Mouse (Mus musculus): ENCODE measurements at regions not wholly inside any gene's neighbourhood (a gene's known extent, or its start where the extent isn't known, plus 50 kb on each side); places are given as distances from the start of the nearest gene placed in this dataset.

DNA sequence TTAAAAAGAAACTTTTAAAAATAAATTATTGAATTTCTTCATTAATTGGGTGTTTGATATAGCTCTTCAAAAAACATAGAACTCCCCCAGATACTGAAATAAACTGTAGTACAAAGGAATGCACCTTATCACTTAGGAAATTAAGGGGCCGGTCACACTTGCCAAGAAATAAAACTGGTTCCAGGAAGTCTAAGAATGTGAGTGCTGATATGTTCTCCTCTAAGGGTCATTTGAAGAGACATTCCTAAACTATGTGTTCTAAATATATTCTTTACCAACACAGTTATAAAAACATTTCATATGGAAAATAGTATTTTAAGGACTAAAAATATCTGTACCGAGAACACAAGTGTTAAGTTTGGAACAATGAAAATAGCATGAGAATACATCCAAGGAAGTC, 676.8 kb upstream of the Alcam start:
- no peak for TF ChIP-seq POLR2A (IDR thresholded peaks at IDR 0.05; ENCODE audit: control insufficient read depth, extremely low read depth, insufficient read depth, low read length, poor library complexity)
- no peak for TF ChIP-seq CTCF (IDR thresholded peaks at IDR 0.05; ENCODE audit: borderline replicate concordance, control insufficient read depth, extremely low read depth, insufficient read depth, low read length, poor library complexity)
